Mouse (Mus musculus) megakaryocyte, embryonic 14.5 days (primary cell): ENCODE measurements at regions not wholly inside any gene's neighbourhood (a gene's known extent, or its start where the extent isn't known, plus 50 kb on each side); places are given as distances from the start of the nearest gene placed in this dataset.

Experiments
- FLI1 ChIP-seq: IDR thresholded peaks from 2 replicates; pipeline ENCODE4 v1.6.1; 2012; ENCODE audit warnings: low read length, inconsistent platforms, mixed read lengths
- GATA1 ChIP-seq: IDR thresholded peaks from 3 replicates; pipeline ENCODE4 v1.6.1; 2012; ENCODE audit warnings: mixed read lengths, low read length, inconsistent platforms, borderline replicate concordance

GRCm38 (mm10) chr8:103413589-103414575 lies 628.4 kb upstream of the Cdh11 start:
- TF ChIP-seq GATA1 (no peak), FLI1 (no peak)
